Mouse (Mus musculus) myocyte (in vitro differentiated cells): ENCODE measurements around the gene Sall4.

Experiments
- CEBPB ChIP-seq: IDR thresholded peaks from 2 replicates; pipeline ENCODE4 v1.6.1; 2011; ENCODE audit warnings: mild to moderate bottlenecking, moderate library complexity; ENCODE audit not compliant: poor library complexity, insufficient read depth, severe bottlenecking
- E2F4 ChIP-seq: IDR thresholded peaks from one replicate; pipeline ENCODE4 v1.6.1; 2011; ENCODE audit warnings: mild to moderate bottlenecking, control low read depth, moderate library complexity; ENCODE audit not compliant: insufficient read depth
- MAX ChIP-seq: IDR thresholded peaks from one replicate; pipeline ENCODE4 v1.6.1; 2011; ENCODE audit warnings: low read depth, mild to moderate bottlenecking, control low read depth
- MYOD1 ChIP-seq, 3 experiments: IDR thresholded peaks; one replicate each; pipeline ENCODE4 v1.6.1; 2011; ENCODE audit warnings: control low read depth in 2 of 3, low read depth in 2 of 3, mild to moderate bottlenecking in 2 of 3, moderate library complexity in 1 of 3; ENCODE audit not compliant: insufficient read length in 2 of 3, control insufficient read depth in 1 of 3
- MYOG ChIP-seq, 3 experiments: IDR thresholded peaks; one replicate each; pipeline ENCODE4 v1.6.1; 2011; ENCODE audit warnings: control low read depth in 2 of 3, low read depth in 2 of 3, mild to moderate bottlenecking in 2 of 3; ENCODE audit not compliant: insufficient read length in 2 of 3, control insufficient read depth in 1 of 3, insufficient read depth in 1 of 3
- POLR2A ChIP-seq: IDR thresholded peaks from one replicate; pipeline ENCODE4 v1.6.1; 2011; ENCODE audit warnings: low read depth, mild to moderate bottlenecking, control low read depth, moderate library complexity; ENCODE audit not compliant: insufficient read length
- POLR2AphosphoS2 ChIP-seq: IDR thresholded peaks from one replicate; pipeline ENCODE4 v1.6.1; 2011; ENCODE audit warnings: low read depth, control low read depth; ENCODE audit not compliant: insufficient read length
- TCF12 ChIP-seq: IDR thresholded peaks from one replicate; pipeline ENCODE4 v1.6.1; 2011; ENCODE audit warnings: mild to moderate bottlenecking, control low read depth; ENCODE audit not compliant: poor library complexity, insufficient read depth, severe bottlenecking
- USF1 ChIP-seq: IDR thresholded peaks from one replicate; pipeline ENCODE4 v1.6.1; 2011; ENCODE audit warnings: low read depth, mild to moderate bottlenecking, control low read depth, moderate library complexity

- TF ChIP-seq POLR2AphosphoS2 (no peak), POLR2A (no peak), E2F4 (no peak), USF1 (no peak), MAX (no peak), TCF12 (no peak), MYOG (IDR thresholded peaks at IDR 0.05; ENCODE audit: control insufficient read depth in 1 of 3, insufficient read depth in 1 of 3, insufficient read length in 2 of 3, low read depth in 2 of 3) (no peak), CEBPB (no peak), MYOD1 (IDR thresholded peaks at IDR 0.05; ENCODE audit: control insufficient read depth in 1 of 3, insufficient read length in 2 of 3, low read depth in 2 of 3) (no peak)
These were observed 60.0 kb downstream of the Sall4 start for GRCm38 (mm10) chr2:168707766-168708165.
